Mouse (Mus musculus) left cerebral cortex, adult 8-10 months (tissue): ENCODE results near the gene Tnxb. TPM values are rescaled to one million over a fixed set of nuclear protein-coding genes. Genes with fewer than 3 reads are reported as not detected.

Experiments
- DNase-seq, 2 experiments: peaks; one replicate each; pipeline ENCODE4 v3.0.0; 2022; ENCODE audit warnings: low spot score in 2 of 2
- total RNA-seq, 4 experiments: library from RNA; stranded (reverse); gene quantifications; 2 replicates each; pipeline ENCODE4 v1.2.4; 2022

The Tnxb gene
- total RNA-seq, 4 experiments from 2014 or later = 2.5 to 3.1 (median 2.8) TPM

DNA sequence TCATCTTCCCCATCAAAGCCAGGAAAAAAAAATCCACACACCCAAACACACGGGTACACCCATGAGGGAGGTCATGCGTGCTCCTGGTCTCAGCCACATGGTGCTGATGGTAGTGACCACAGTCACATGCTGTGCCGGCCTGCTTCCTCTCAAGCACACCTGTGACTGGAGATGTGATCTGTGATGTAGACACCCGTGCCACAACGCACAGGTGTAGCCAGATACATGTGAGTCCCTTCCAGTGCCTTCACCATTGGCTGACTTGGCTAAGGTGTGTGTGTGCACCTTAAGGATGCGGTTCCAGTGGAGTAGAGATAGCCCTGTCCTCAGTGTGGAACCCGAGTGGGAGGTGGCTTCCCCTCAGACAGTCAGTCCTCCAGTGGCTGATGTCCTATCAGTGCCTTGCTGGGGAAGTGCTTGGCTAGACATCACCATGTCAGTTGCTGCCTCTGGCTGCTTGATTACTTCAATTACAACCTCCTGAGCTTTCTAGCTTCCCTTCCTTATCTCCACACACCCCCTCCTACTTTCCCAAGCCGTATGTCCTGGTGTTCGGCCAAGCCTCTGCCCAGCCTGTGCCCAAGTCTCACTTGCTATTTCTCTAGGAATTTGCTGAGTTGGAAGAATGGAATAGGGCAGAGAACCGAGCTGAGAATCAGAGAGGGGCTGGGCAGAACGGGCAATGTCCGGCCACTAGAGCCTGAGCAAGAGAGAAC, 11.0 kb upstream of the Tnxb start:
- DNase-seq = no peak

DNA sequence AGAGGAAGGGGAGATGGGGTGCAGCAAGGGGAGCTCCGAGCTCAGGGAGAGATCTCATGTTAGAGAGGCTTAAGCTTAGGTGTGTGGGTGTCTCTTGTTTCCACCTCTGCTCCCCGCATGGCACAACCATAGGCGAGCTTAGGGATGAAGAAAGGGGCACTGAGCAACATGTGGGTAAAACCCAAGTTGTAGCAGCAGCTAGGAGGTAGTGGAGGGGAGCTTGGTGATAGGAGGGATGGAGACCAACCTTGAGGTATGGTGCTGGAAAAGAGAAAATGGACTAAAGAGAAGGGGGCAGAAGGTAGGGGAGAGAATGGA, 10.5 kb upstream of the Tnxb start:
- no peak for DNase-seq

DNA sequence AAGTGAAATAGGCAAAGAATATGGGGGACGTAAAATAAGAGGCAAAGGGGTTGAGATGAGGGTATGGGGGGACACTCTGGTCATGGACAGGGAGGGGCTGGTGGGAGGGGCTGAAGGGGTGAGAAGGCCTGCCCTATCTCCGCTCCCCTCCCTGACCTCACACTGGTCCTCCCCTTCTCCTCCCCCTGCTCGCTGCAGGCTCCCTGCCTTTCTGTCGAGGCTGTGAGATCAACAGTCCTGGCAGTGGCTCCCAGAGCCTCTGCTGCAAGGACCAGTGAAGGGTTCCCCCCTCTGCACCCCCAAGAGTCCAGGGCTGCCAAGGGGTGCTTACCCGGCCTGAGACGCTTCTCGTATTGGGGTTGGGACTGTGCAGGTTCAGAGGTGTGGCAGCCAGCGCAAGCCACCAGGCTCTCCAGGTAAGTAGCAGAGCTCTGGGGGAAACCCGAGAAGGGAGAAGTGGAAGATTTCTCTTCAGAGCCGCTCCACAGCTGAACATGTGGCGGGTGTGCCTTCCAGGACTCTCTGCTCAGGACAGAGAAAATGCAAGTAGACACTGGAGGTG, 10.0 kb upstream of the Tnxb start:
- no peak for DNase-seq

DNA sequence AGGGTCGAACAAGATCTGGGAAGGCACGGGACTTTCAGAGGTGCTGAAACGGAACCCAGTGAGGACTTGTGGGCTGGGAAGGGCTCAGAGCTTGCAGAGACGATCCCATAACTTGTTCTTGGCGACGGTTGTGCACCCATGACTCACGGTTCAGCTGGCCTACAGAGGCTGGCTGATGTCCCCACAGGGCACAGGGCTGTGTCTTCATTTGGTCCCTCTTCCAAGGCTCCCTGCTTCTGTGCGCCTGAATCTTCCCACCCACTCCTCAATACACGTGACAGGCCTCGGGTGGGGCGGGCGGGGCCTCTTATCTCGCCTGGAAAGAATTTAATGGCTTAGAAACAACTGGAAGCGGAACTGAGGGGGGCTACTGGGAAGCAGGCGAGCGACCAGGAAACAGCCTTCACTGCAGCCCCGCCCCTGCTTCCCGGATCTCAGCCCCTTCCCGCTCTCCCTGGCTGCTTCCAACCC, 9.2 kb upstream of the Tnxb start:
- no peak for DNase-seq

DNA sequence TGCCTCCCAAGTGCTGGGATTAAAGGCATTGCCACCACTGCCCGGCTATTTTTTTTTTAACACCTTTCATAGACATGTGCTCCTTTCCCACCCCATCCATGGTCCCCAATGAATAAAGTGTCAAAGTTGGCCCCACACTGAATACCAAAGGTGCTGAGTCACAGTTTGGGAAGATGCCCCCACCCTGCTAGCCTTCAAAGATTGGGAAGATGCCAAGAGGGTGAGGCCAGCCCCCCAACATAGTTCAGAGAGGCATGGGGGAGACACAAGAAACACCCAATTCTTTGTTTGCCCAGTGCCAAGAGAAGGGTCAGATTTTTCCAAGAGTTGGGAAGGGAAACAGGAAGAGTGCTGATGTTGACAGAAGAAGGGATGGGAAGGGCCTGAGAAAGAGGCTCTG, 7.9 kb upstream of the Tnxb start:
- DNase-seq = no peak

DNA sequence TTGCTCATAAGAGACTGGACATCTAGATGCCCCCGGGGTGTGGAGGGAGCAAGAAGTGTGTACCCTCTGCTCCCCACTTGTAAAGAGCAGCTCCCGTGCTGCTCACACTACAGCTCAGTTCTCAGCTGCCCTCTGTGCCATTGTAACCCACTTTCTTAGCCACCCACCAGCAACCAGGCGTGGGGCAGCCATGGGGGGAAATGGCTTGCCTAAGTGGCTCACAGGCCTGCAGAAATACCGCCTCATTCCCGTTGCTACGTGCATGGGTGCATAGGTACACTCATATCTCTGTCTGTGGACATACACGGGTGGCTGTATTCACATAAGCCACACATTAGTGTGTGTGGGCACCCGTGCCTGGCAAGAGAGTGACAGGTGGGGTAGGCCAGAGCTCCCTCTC, 7.4 kb upstream of the Tnxb start:
- DNase-seq = no peak

DNA sequence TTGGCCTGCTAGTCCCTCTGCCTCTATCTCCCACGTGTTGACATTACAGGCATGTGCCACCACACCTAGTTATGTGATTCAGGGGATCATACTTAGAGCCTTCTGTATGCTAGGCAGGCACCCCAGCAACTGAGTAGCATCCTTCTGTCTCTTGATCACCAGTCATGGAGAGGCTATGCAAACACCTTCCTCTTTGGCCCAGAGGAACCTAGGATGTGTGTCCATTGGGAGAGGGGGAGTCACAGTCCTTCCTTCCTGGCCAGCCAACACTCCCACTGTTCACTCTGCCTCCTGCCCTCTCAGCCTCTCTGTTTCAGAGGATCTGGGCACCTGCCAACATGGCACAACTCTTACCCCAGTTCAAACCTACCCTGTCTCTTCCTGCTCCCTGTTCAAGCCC, 6.8 kb upstream of the Tnxb start:
- DNase-seq = no peak

DNA sequence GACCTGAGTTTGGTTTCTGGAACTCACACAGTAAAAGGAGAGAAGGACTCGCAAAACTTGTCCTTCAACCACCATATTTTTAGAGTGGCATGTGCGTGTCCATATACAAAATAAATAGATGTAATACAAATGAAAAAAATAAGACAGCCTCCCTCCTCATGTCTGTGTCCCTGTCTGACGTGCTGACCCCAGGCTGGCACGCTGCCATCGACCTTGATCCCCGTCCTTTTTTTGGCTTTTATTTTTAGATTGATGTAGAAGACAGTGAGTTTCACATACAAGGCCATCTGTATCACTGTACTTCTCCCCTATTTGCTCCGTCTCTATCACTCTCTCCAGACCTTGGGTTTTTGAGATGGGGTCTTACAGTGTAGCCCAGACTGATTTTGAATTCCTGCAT, 5.9 kb upstream of the Tnxb start:
- no peak for DNase-seq

DNA sequence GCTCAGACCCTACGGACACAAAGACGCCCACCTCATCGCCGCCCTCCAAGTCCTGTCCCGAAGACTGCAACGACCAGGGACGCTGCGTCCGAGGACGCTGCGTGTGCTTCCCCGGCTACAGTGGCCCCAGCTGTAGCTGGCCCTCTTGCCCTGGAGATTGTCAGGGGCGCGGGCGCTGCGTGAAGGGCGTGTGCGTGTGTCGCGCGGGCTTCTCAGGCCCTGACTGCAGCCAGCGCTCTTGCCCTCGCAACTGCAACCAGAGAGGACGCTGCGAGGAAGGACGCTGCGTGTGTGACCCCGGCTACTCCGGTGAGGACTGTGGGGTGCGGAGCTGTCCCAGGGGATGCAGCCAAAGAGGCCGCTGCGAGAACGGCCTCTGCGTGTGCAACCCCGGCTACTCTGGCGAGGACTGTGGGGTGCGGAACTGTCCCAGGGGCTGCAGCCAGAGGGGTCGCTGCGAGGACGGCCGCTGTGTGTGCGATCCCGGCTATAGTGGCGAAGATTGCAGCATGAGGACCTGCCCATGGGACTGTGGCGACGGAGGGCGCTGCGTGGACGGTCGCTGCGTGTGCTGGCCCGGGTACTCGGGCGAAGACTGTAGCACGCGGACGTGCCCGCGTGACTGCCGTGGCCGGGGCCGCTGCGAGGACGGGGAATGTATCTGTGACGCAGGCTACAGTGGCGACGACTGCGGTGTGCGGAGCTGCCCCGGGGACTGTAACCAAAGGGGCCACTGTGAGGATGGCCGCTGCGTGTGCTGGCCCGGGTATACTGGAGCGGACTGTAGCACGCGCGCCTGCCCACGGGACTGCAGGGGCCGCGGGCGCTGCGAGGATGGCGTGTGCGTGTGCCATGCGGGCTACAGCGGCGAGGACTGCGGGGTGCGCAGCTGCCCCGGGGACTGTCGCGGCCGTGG, 1.1 kb downstream of the Tnxb start:
- DNase-seq = no peak

DNA sequence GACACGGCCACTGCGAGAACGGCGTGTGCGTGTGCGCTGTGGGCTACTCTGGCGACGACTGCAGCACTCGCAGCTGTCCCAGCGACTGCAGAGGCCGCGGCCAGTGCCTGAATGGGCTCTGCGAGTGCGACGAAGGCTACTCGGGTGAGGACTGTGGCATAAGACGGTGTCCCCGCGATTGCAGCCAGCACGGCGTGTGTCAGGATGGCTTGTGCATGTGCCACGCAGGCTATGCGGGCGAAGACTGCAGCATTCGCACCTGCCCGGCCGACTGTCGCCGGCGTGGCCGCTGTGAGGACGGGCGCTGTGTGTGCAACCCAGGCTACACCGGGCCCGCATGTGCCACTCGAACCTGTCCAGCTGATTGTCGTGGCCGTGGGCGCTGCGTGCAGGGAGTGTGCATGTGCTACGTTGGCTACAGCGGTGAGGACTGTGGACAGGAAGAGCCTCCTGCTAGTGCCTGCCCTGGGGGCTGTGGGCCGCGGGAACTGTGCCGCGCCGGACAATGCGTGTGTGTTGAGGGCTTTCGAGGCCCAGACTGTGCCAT, 2.0 kb downstream of the Tnxb start:
- no peak for DNase-seq

DNA sequence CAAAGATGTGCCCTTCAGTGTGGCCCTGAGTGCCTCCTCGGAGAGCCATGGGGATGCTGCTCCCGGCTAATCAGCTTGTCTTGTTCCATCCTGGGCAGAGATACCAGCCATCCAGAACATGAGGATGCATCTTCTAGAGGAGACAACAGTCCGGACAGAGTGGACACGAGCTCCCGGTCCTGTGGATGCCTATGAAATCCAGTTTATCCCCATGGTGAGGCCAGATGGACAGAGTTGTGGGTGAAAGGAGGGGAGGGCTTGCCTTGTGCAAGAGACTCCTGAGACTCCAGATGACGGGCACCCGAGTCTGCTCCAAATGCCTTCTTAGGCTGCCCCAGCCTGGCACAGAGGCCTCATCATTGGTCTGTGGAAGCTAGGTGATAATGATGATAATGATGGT, 2.8 kb downstream of the Tnxb start:
- no peak for DNase-seq

DNA sequence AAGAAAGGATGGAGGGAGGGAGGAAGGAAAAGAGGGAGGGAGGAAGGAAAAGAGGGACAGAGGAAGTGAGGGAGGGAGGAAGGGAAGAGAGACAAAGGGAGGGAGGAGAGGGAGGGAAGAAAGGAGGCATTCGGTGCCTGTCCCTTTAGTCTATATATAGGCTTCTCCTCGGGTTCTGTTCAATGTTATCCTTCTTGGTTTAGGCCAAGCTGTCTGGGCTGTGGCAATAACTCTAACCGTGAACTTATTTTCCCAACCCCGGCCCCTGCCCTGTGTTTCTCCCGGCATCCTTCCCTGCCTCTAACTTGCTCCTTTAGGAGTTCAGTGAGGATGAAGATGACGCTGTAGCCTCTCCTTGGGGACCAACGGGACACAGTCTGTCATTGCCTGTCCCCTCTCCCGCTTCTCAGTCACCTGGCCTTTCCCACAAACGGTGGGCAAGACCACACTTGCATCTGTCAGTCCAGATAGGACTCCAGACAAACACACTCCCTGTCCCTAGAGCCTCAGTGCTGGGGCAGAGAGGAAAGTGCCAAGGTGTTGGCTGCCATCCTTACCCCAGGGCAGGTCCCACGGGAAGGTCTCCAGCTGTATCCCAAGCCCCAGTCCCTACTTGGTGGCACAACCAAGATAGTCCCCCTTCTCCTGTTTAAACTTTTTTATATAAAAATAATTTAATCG, 4.3 kb downstream of the Tnxb start:
- no peak for DNase-seq

DNA sequence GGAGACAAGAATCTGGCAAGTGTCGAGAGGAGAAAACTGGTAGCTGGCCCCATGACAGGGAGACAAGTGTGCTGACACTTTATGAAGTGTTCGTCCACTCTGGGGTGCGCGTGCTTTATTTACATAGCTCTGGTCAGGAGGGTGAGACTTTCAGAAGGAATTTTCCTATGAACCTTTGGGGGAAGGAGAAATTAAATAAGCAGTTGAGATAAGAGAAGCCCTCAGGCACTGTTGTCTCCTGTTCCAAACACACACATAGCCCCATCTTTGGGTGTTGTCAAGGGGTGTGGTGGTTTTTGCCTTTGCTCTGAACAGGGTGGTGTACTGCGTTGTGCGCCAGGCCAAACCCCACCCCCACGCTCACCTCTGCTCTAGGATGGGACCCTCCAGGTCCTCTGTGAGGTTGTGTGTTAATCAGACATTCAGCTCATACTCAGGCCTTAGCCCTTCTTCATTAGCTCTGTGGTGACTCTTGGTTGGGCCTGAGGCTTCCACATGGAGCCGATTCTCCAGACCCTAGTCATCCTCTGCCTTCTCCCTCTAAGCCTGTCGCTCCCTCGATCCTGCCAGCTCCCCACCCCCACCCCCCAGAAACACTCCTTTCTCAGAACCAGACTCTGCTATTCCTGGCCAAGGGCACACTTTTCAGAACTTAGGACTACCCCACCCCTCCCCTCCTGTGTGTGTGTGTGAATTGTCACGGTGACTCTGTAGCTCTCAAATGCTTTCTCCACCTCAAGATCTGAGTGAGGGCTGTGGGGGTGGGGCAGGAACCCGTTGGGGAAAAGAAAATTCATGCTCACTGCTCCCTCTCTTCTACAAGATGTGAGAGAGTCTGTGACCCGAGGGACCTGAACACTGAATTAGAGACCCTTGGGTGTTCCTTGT, 5.1 kb downstream of the Tnxb start:
- DNase-seq = no peak

DNA sequence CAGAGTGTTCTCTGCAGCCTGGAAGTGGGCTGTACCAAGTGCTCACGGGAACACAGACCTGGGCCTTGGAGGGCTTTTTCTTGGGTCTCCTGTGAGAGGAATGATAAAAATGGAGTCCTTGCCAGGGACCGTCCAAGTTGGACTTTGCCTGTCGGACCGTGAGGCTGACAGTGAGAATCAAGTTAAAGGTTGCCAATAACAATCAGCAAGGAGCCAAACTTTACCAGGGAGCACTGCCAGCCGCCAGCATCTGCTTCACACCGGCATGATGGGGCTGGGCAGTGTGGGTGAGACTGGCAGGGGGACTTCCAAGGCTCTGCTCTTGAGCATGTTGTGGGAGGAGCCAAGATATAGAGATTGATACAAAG, 5.7 kb downstream of the Tnxb start:
- no peak for DNase-seq

DNA sequence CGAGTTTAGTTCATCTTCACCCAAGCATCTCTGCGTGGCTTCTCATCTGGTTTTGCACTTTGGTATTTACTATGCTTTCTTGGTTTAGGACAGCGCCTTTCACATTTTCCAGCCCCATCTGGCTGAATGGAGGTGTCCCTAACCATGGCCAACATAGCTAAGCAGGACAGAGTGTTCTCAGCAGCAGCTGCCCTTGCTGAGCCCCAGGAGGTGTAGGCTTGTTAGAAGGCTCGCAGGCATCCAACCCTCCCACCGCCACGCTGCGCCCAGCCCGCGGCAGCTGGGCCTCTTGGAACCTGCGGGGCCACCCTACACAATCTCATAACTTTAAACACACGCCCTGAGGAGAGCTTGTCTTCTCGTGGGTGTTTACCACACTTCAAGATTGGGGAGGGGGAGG, 6.3 kb downstream of the Tnxb start:
- DNase-seq = no peak

DNA sequence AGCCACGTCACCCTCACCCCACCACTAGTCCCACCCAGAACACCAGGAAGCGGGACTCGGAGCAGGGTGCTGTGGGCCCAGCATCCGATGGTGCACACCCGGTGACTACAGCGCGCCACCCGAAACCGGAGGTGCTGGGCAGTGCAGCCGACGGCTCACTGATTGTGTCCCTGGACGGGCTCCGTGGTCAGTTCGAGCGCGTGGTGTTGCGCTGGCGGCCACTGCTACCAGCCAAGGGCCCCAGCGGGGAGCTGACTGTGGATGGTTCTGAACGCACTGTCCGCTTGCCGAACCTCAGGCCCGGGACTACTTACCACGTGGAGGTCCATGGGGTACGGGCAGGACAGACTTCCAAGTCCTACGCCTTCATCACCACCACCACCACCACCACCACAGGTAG, 9.9 kb downstream of the Tnxb start:
- DNase-seq = no peak

DNA sequence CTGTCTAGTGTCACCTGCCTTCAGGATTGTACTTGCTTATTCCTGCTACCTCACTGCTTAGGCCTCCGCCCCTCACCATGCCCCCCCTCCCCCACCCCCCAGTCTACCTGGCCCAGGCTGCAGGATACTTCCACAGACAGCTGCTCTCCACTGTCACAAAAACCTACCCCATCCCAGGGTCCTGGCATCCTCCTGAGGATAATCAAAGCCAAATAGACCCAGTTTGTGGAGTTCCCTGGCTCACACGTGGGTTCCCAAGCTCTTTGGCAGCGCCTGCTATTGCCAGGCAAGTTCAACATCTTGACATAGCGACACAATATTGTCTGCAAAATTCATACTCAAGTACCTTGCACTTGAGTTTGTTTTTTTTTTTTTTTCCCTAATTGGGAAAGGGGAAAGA, 10.3 kb downstream of the Tnxb start:
- no peak for DNase-seq

DNA sequence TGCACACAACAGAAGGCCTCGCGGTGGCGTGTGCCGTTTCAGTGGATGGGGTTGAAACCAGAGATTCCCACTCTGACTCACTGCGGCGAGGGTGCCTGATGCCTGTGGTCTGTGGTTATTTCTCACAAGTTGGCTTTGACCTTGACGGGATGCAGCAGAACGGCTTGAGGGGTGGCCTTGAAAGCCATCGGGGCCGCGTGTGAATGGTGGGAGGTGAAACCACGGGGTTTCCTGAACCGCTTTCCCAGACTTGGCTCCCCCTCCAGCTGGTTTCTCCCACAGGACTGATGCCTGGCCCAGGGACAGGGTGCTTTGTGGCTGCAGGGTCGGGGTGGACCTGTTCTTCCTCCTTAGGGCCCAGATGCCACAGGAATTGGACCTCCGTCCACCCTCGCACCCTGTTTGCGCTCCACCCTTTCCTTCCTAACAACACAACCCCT, 10.8 kb downstream of the Tnxb start:
- DNase-seq = no peak

DNA sequence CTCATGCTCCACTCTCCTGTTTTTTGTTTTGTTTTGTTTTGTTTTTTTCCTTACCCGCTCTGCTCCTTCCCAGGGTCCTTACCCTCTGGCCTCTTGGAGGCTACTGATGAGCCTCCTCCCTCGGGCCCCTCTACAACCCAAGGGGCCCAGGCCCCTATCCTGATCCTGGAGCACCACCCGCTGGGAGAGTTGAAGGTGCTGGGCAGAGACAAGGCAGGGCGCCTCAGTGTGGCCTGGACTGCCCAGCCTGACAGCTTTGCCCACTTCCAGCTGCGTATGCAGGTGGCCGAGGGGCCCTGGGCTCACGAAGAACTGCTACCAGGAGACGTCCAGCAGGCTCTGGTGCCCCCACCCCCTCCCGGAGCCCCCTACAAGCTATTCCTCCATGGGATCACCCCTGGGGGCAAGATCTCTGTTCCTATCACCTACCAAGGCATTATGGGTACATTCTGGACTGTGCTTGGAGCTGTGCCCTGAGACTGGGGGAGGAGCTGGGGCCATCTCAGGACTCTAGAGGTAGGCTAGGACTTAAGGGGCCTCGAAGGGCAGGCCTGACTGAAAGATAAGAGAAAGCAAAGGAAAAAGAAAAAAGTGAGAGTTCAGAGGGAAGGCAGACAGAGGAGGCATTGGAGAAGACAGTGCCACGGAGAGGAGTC, 11.7 kb downstream of the Tnxb start:
- DNase-seq = no peak

DNA sequence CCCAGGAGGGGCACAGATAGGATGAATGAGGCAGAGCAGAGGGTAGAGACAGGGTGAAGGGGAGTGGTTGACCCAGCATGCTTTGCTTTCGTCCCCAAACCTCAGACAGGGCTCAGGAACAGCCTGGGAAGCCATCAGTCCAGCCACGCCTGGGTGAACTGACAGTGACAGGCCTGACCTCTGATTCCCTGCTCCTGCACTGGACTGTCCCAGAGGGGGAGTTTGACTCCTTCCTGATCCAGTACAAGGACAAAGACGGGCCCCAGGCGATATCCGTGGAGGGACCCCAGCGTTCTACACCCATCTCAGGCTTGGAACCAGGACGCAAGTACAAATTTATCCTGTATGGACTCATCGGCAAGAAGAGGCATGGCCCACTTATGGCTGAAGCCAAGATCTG, 12.8 kb downstream of the Tnxb start:
- DNase-seq = no peak
